In genomic region chr1:164083046-164083445, GRCm38 (mm10) we compare ENCODE assay signal across 29 mouse cellular contexts. TPM values are rescaled to one million over a fixed set of nuclear protein-coding genes. Genes with fewer than 3 reads are reported as not detected.
"Had no signal": no experiment of that assay in that cellular context is flagged by ENCODE, and none has a peak within 500 bp of the region (broad histone marks: within the 10 kb centered on the region; RNA-seq: fewer than 3 reads in every experiment).

No protein-coding gene starts in this region.

- H3K9ac ChIP-seq: limb, embryonic 13.5 days; liver, embryonic 12.5 days; liver, embryonic 15.5 days; lung, embryonic 15.5 days; midbrain, embryonic 12.5 days; midbrain, embryonic 15.5 days had no signal

- H3K4me2 ChIP-seq: limb, embryonic 13.5 days; liver, embryonic 12.5 days; liver, embryonic 15.5 days; lung, embryonic 15.5 days; midbrain, embryonic 12.5 days; midbrain, embryonic 15.5 days had no signal

- H3K27ac ChIP-seq: kidney, postnatal 0 days; limb, embryonic 10.5 days; limb, embryonic 13.5 days; liver, embryonic 12.5 days; liver, embryonic 15.5 days; lung, embryonic 15.5 days; midbrain, embryonic 12.5 days; midbrain, embryonic 15.5 days had no signal

- ATAC-seq: intestine, postnatal 0 days; liver, embryonic 12.5 days; midbrain, embryonic 15.5 days had no signal

- DNase-seq: kidney, adult 2 months; kidney, postnatal 25 days; layer of hippocampus, postnatal 36 days; liver; lung, adult 18-20 months; lung, postnatal 10 days; lung, postnatal 36 days; right cerebral cortex, postnatal 4 days; thymus, adult 2 months; thymus, postnatal 14 days; thymus, postnatal 4 days had no signal

- H3K4me3 ChIP-seq: limb, embryonic 10.5 days; limb, embryonic 13.5 days; liver, embryonic 12.5 days; liver, embryonic 15.5 days; lung, embryonic 15.5 days; midbrain, embryonic 12.5 days; midbrain, embryonic 15.5 days; myocyte had no signal

- H3K9me3 ChIP-seq: limb, embryonic 10.5 days; limb, embryonic 13.5 days; liver, embryonic 12.5 days; liver, embryonic 15.5 days; lung, embryonic 15.5 days; midbrain, embryonic 12.5 days; midbrain, embryonic 15.5 days had no signal

- H3K4me1 ChIP-seq: limb, embryonic 10.5 days; limb, embryonic 13.5 days; liver, embryonic 12.5 days; liver, embryonic 15.5 days; lung, embryonic 15.5 days; midbrain, embryonic 12.5 days; midbrain, embryonic 15.5 days had no signal

- H3K36me3 ChIP-seq: limb, embryonic 10.5 days; limb, embryonic 13.5 days; liver, embryonic 12.5 days; liver, embryonic 15.5 days; lung, embryonic 15.5 days; midbrain, embryonic 12.5 days; midbrain, embryonic 15.5 days had no signal

- H3K27me3 ChIP-seq: limb, embryonic 13.5 days; liver, embryonic 15.5 days; lung, embryonic 15.5 days; midbrain, embryonic 12.5 days; midbrain, embryonic 15.5 days had no signal

RNA-seq across cellular contexts. Expression of gene Sell, which starts 21.3 kb away (rescaled TPM):
- total RNA-seq: layer of hippocampus, postnatal 36 days; left cerebral cortex, postnatal 14 days had no signal
- polyA plus RNA-seq: limb, embryonic 10.5 days; limb, embryonic 13.5 days; midbrain, embryonic 12.5 days; myocyte; neural tube, embryonic 11.5 days had no signal

RNA-seq across cellular contexts. Expression of gene Selp, which starts 32.0 kb away (rescaled TPM):
- total RNA-seq: layer of hippocampus, adult 8-10 months; left cerebral cortex, adult 8-10 months; left cerebral cortex, postnatal 14 days had no signal
- polyA plus RNA-seq: limb, embryonic 13.5 days; midbrain, embryonic 12.5 days; midbrain, embryonic 15.5 days; neural tube, embryonic 11.5 days; neural tube, embryonic 14.5 days had no signal

RNA-seq across cellular contexts. Expression of gene Sele, which starts 35.0 kb away (rescaled TPM):
- total RNA-seq: layer of hippocampus, postnatal 10 days; layer of hippocampus, postnatal 36 days had no signal
- polyA plus RNA-seq: kidney, embryonic 14.5 days; large intestine, adult 2 months; limb, embryonic 10.5 days; liver, embryonic 12.5 days; liver, embryonic 15.5 days; midbrain, embryonic 12.5 days; midbrain, embryonic 15.5 days; myocyte; neural tube, embryonic 14.5 days had no signal
